Mouse (Mus musculus) cerebellum, adult 9-11 months (tissue): Measurements from ENCODE around the gene Tspan3.

Experiments used
- DNase-seq: peaks from one replicate; pipeline ENCODE4 v3.0.0; 2022

The Tspan3 gene

DNA sequence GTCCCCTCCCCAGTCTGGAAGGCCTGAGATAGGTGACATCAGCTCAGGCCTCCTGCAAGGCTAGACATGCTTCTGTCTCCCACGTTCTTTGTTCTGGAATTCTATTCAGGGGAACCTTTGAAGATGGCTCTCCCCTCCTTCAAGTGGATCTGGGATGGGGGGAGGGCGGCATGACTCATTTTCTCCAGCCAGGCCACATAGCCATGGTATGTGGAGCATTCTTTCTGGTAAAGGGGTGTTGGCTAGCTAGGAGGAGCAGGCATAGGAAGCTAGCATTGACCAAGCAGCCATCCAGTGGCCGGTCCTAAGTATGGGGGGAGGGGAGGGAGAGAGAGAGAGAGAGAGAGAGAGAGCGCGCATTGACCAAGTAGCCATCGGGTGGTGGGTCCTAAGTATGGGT lies 57.8 kb downstream of the Tspan3 start:
- DNase-seq = no peak

DNA sequence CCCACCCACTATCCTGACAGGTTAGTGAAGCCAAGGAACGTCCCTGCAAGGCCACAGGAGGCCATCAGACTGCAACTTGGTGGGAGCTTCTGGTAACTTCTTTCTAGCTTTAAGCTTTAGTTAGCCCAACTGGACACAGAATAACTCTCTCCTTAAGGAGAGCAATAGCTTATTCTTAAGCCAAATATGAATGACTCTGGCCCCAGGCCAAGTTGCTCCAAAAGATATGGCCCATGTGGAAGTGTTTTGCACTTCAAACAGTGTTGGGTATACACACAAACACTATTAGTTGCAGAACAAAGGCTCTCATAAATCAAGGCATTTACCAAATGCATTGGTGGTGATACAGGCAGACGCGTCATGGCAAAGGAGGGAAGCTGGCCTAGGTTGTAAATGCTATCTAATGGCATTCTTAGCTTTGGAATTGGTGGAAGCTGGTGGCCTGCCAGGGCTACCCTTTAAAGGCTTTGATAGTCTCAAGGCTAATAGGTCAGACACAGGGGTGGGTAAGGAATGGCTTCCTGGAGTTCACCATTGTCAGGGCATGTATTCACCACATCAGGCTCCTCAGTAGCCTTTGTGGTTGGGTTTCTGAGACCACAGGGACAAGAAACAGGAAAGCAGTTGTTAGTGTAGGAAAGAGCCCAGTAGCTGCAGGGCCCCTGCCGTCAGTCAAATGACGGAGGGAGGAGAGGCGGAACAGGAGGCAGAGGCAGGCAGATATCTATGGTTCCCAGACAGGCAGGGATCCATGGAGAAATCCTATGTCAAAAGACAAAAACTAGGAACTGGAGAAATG lies 58.8 kb downstream of the Tspan3 start:
- no peak for DNase-seq

DNA sequence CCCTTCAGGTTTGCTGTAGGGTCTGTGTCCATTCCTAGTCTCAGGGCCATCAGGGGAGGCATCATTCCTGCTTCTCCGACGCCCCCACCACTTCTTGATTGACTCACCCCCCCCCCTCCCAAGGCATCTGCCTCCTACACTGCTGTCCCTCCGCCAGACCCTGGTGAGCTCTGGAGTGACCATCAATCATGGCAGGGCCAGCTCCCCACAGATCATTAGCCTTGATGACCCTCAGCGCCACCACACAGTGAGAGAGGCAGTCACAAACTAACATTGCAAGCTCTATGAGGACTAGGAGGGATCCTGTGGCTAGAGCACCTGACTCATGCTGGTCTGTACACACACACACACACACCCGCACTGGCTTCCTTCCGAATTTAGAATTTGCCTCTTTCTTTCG lies 60.4 kb downstream of the Tspan3 start:
- DNase-seq = no peak

GRCm38 (mm10) chr9:56101022-56101421 lies 64.3 kb downstream of the Tspan3 start:
- DNase-seq = no peak

DNA sequence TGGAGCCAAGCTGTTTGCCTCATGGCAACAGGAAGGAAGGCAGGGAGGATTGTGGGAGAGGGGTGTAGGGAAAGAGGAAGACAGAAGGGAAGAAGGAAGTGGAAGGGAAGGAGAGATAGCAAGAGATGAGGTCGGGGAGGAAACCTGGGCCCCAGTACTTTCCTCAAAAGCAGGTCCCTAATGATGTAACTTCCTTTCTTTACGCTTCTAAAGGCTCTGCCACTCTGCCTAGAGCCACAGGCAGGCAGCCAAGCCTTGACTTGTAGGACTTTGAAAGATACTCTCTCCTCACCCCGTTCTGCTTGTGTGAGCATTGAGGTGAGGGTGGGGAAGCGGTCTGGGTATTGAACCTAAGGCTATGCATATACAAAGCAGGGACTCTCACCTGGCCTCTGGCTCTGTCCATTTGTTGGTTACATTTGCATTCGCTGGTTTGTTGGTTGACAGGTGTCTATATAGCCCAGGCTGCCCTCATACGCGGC lies 65.2 kb downstream of the Tspan3 start:
- no peak for DNase-seq

DNA sequence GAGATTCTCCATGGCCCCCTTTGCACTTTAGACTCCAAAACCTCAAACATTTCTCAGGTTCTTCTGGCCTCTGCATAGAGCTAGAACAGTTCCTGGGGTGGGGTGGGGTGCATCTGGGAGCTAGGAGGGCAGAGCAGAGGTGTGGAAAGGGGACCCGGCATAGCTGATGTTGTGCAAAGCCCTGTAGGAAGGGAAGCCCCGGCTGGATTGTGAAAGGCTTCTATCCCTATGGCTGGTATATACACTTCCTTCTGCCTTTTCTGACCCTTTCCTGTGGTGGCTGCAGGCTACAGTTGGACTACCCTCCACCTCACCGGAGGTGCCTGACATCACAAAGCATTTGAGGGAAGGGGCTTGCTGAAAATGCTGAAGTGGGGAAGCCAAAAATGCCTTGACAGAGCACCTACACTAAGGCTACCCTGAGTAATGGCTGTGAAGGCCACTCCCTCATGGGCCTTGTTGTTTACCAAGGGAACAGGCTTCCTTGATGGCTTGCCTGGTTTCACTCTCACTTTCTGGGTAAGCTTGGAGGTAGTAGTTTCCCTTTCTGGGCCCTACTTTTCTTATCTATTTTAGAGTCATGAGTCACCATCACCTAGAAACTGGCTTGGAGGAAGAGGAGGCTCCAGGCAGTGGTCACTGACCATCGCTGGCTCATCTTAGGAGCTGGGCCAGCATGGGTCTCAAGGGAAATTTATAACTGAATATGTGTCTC lies 67.5 kb downstream of the Tspan3 start:
- no peak for DNase-seq

GRCm38 (mm10) chr9:56092102-56092501 lies 73.2 kb downstream of the Tspan3 start:
- DNase-seq = no peak

GRCm38 (mm10) chr9:56090546-56091225 lies 74.6 kb downstream of the Tspan3 start:
- no peak for DNase-seq

DNA sequence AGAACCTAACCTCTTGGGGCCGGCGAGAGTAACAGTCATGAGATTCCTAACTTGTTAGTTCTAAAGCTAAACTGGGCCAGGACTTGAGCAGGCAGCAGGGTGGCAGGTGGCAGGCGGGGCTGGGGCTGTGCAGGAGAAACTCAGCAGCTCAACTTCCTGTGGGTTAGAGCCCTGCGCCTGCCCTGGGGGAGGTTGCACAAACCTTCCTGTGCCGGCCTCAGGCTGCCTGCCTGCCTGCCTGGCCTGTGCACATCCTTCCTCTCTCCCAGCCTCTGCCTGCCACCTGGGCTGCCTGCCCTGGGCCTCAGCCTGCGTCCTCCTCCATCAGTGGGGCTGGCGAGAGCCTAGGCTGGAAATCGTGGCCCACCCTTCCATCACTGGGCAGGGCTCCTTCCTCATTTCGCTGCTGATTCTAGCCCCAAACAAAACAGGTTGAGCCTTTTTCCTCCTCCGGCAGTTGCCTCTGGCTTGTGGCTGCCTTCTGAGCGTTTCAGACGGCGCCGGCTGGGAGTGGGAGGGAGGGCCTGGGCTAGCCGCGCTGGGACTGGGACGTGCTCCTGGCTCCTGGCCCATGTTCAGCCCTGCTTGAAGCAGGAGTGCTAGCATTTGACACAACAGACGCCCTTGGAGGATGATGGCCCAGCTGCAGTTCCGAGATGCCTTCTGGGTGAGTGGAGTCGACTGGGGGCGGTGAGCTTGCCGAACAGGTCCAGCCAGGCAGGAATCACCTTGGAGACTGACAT lies 75.3 kb downstream of the Tspan3 start, which contains the start of gene Pstpip1:
Pstpip1 (plus strand) TSS at position 185 of the 743 bp plus-strand sequence.
- peak; percentile 41 for DNase-seq

GRCm38 (mm10) chr9:56086524-56086923 lies 78.8 kb downstream of the Tspan3 start:
- DNase-seq = no peak
